Mouse (Mus musculus): ENCODE measurements around the gene Bzw1.
A peak's percentile ranks its signal among the peaks of the same experiment; 100 is the strongest.

- TF ChIP-seq CTCF (IDR thresholded peaks at IDR 0.05; ENCODE audit: low read depth) (peak; percentile 39), EP300 (IDR thresholded peaks at IDR 0.05; ENCODE audit: low read depth) (no peak)
These were observed 22.7 kb downstream of the Bzw1 start for GRCm38 (mm10) chr1:58415442-58415841.

Data from liver, postnatal 0 days (tissue).